Mouse (Mus musculus): ENCODE measurements around the gene Trim31. TPM values are rescaled to one million over a fixed set of nuclear protein-coding genes. Genes with fewer than 3 reads are reported as not detected.

Gene Trim31
- polyA plus RNA-seq, 1 experiment: not detected

DNA sequence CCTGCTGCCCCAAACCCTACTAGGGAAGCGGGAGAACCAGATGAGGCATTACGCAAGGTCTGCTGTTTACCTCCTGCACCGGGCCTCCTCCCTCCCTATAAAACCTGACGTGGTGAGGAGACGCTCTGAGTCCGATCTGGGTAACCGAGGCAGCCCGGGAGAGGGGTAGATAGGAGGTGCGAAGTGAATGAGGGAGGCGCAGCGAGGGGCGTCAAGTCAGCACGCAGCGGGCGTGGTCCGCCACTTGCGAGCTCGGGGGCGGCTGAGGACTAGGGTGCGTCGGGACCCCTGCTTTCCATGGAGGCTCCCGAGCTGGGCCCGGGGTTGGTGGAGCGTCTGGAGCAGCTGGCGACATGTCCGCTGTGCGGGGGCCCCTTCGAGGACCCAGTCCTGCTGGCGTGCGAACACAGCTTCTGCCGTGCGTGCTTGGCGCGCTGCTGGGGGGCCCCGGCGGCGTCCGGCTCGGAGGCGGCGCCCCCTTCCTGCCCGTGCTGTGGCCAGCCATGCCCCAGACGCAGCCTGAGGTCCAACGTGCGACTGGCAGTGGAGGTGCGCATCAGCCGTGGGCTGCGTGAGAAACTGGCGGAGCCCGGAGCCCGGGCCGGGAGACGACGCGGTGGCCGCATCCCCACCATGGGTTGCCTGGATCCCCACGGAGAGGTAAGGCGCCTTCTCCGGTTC is 45.0 kb downstream of the Trim31 start, which contains the start of gene Rnf39:
TSS of gene Rnf39 (plus strand) at position 128 of the 681 bp plus-strand sequence.
- H3K4me2 ChIP-seq (ENCODE audit: low read depth): no peak within 1 kb of the TSS
- no peak within 1 kb of the TSS for H3ac ChIP-seq (ENCODE audit: control insufficient read depth, insufficient read length)
- TF ChIP-seq MYOD1 (IDR thresholded peaks at IDR 0.05; ENCODE audit: control insufficient read depth in 1 of 3, insufficient read length in 2 of 3, low read depth in 2 of 3): no peak
- no peak for TF ChIP-seq REST (IDR thresholded peaks at IDR 0.05; ENCODE audit: insufficient read depth, insufficient read length)
- no peak for TF ChIP-seq USF1 (IDR thresholded peaks at IDR 0.05; ENCODE audit: low read depth)
- TF ChIP-seq SRF (IDR thresholded peaks at IDR 0.05; ENCODE audit: control insufficient read depth, insufficient read length, low read depth): no peak
- no peak for TF ChIP-seq MYOG (IDR thresholded peaks at IDR 0.05; ENCODE audit: control insufficient read depth in 1 of 3, insufficient read depth in 1 of 3, insufficient read length in 2 of 3, low read depth in 2 of 3)
- TF ChIP-seq TCF12 (IDR thresholded peaks at IDR 0.05; ENCODE audit: insufficient read depth, poor library complexity, severe bottlenecking): no peak
- no peak for TF ChIP-seq CEBPB (IDR thresholded peaks at IDR 0.05; ENCODE audit: insufficient read depth, poor library complexity, severe bottlenecking)
- TF ChIP-seq MAX (IDR thresholded peaks at IDR 0.05; ENCODE audit: low read depth): no peak
- H3K79me2 ChIP-seq (ENCODE audit: control insufficient read depth, insufficient read depth): no peaks in the 10 kb centered on the region
- H3K27me3 ChIP-seq (ENCODE audit: control insufficient read depth, insufficient read depth, insufficient read length): no peaks in the 10 kb centered on the region
- no peak within 1 kb of the TSS for H3K4me3 ChIP-seq
- no peaks in the 10 kb centered on the region for H3K36me3 ChIP-seq (ENCODE audit: control insufficient read depth, insufficient read depth)

DNA sequence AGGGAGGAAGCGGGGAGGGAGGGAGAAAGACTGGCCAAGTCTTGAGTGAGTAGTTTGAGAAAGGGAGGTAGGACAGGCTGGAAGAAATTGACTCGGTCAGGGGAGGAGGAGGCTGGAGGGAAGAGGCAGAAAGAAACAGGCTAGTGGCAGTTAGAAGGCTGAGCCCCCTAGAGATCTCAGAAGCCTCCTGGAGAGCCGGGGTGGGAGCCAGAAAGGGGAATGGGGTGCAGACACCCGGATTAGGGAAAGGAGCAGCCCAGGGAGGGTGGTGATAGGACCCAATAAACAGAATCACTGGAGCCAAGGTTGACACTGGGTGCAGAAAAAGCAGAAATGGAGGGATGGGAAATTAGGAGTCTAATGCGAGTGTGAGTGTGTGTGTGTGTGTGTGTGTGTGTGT is 45.8 kb downstream of the Trim31 start:
- TF ChIP-seq USF1 (IDR thresholded peaks at IDR 0.05; ENCODE audit: low read depth): no peak
- no peak for TF ChIP-seq MYOG (IDR thresholded peaks at IDR 0.05; ENCODE audit: control insufficient read depth in 1 of 3, insufficient read depth in 1 of 3, insufficient read length in 2 of 3, low read depth in 2 of 3)
- TF ChIP-seq E2F4 (IDR thresholded peaks at IDR 0.05; ENCODE audit: insufficient read depth): no peak
- TF ChIP-seq TCF3 (IDR thresholded peaks at IDR 0.05; ENCODE audit: insufficient read length, low read depth): no peak
- no peak for TF ChIP-seq TCF12 (IDR thresholded peaks at IDR 0.05; ENCODE audit: insufficient read depth, poor library complexity, severe bottlenecking)
- TF ChIP-seq MYOD1 (IDR thresholded peaks at IDR 0.05; ENCODE audit: control insufficient read depth in 1 of 3, insufficient read length in 2 of 3, low read depth in 2 of 3): no peak
- TF ChIP-seq REST (IDR thresholded peaks at IDR 0.05; ENCODE audit: insufficient read depth, insufficient read length): no peak
- no peak for TF ChIP-seq CEBPB (IDR thresholded peaks at IDR 0.05; ENCODE audit: insufficient read depth, poor library complexity, severe bottlenecking)
- TF ChIP-seq POLR2A (IDR thresholded peaks at IDR 0.05; ENCODE audit: insufficient read length, low read depth): no peak
- TF ChIP-seq POLR2AphosphoS2 (IDR thresholded peaks at IDR 0.05; ENCODE audit: insufficient read length, low read depth): no peak
- TF ChIP-seq MAX (IDR thresholded peaks at IDR 0.05; ENCODE audit: low read depth): no peak
- no peak for TF ChIP-seq SRF (IDR thresholded peaks at IDR 0.05; ENCODE audit: control insufficient read depth, insufficient read length, low read depth)
- H3K4me2 ChIP-seq (ENCODE audit: low read depth): no peak overlapping the region
- no peak overlapping the region for H3K4me3 ChIP-seq
- no peak overlapping the region for H3ac ChIP-seq (ENCODE audit: control insufficient read depth, insufficient read length)
- no peaks in the 10 kb centered on the region for H3K27me3 ChIP-seq (ENCODE audit: control insufficient read depth, insufficient read depth, insufficient read length)
- H3K79me2 ChIP-seq (ENCODE audit: control insufficient read depth, insufficient read depth): no peaks in the 10 kb centered on the region
- H3K36me3 ChIP-seq (ENCODE audit: control insufficient read depth, insufficient read depth): no peaks in the 10 kb centered on the region

DNA sequence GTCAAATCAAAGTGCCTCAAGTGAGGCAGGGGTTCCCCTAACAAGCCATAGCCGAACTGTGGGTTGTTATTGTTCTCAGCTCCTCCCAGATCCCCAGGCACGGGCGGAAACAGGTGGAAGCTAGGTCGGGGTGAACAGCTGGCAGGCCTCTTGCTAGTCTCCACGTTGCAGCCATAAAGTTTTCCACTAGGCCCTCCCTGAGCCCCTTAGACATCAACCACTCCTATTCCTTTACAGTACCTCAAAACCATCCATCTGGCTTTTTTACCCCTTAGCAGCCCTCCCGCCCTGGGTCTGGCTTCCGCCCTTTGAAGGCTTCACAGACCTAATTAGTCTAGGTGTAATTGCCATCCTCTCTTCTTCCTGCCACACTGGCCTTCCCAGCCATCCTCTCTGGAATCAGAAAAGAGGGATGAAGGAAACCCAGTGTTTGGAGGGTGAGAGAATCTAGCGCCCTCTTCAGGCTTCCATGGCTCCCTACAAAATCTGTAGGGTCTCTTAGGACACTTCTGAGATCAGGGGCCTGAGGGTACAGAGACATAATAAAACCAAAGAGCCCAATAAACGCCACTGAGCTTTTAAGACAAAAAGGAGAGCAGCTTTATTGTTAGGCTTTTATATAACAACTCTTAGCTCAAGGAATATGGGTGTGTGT is 46.3 kb downstream of the Trim31 start:
- no peaks in the 10 kb centered on the region for H3K79me2 ChIP-seq (ENCODE audit: control insufficient read depth, insufficient read depth)
- no peak overlapping the region for H3K4me3 ChIP-seq
- H3ac ChIP-seq (ENCODE audit: control insufficient read depth, insufficient read length): no peak overlapping the region
- H3K36me3 ChIP-seq (ENCODE audit: control insufficient read depth, insufficient read depth): no peaks in the 10 kb centered on the region
- no peaks in the 10 kb centered on the region for H3K27me3 ChIP-seq (ENCODE audit: control insufficient read depth, insufficient read depth, insufficient read length)
- peak in 2 of 3 experiments; percentile 54 to 55 for TF ChIP-seq MYOG (IDR thresholded peaks at IDR 0.05; ENCODE audit: control insufficient read depth in 1 of 3, insufficient read depth in 1 of 3, insufficient read length in 2 of 3, low read depth in 2 of 3)
- TF ChIP-seq CEBPB (IDR thresholded peaks at IDR 0.05; ENCODE audit: insufficient read depth, poor library complexity, severe bottlenecking): no peak
- TF ChIP-seq MYOD1 (IDR thresholded peaks at IDR 0.05; ENCODE audit: control insufficient read depth in 1 of 3, insufficient read length in 2 of 3, low read depth in 2 of 3): peak in 2 of 3 experiments; percentile 44 to 46
- no peak overlapping the region for H3K4me2 ChIP-seq (ENCODE audit: low read depth)

DNA sequence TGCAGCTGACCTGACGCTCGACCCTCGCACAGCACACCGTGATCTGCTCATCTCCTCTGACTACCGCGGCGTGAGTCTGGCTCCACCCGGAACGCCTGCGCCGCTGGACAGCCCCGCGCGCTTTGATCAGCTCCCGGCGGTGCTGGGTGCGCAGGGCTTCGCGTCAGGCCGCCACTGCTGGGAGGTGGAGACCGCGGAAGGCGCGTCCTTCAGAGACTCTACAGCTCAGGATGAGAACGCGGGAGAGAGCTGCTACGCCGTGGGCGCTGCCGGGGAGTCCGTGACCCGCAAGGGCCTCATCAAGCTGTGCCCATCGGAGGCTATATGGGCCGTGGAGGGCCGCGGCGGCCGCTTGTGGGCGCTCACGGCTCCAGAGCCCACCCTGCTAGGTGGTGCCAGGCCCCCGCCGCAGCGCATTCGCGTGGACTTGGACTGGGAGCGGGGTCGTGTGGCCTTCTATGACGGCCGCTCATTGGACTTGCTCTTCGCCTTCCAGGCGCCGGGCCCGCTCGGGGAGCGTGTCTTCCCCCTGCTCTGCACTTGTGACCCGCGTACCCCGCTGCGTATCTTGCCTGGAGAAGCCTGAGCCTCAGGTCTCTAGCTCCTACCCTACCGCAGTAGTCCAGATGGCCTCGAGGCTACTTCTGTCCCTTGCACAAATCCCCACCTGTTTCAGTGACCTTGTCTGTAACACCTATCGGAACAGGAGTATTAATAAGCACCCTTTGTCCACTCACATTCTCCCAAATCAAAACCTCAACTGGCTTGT is 49.3 kb downstream of the Trim31 start:
- Histone ChIP-seq H3K79me2 (ENCODE audit: control insufficient read depth, insufficient read depth) (peaks cover 9% of the 10 kb centered on the region), H3K4me2 (ENCODE audit: low read depth) (peak overlapping the region; percentile 34), H3ac (ENCODE audit: control insufficient read depth, insufficient read length) (no peak overlapping the region), H3K4me3 (no peak overlapping the region), H3K27me3 (ENCODE audit: control insufficient read depth, insufficient read depth, insufficient read length) (no peaks in the 10 kb centered on the region), H3K36me3 (ENCODE audit: control insufficient read depth, insufficient read depth) (no peaks in the 10 kb centered on the region)
- TF ChIP-seq MAX (IDR thresholded peaks at IDR 0.05; ENCODE audit: low read depth): no peak
- peak; percentile 82 for TF ChIP-seq POLR2AphosphoS2 (IDR thresholded peaks at IDR 0.05; ENCODE audit: insufficient read length, low read depth)
- no peak for TF ChIP-seq TCF12 (IDR thresholded peaks at IDR 0.05; ENCODE audit: insufficient read depth, poor library complexity, severe bottlenecking)
- peak; percentile 28 for TF ChIP-seq POLR2A (IDR thresholded peaks at IDR 0.05; ENCODE audit: insufficient read length, low read depth)
- TF ChIP-seq MYOD1 (IDR thresholded peaks at IDR 0.05; ENCODE audit: control insufficient read depth in 1 of 3, insufficient read length in 2 of 3, low read depth in 2 of 3): no peak
- TF ChIP-seq E2F4 (IDR thresholded peaks at IDR 0.05; ENCODE audit: insufficient read depth): no peak
- no peak for TF ChIP-seq MYOG (IDR thresholded peaks at IDR 0.05; ENCODE audit: control insufficient read depth in 1 of 3, insufficient read depth in 1 of 3, insufficient read length in 2 of 3, low read depth in 2 of 3)

Data from myocyte (in vitro differentiated cells).